Mouse (Mus musculus) cerebellum, adult 18-20 months (tissue): ENCODE data around the gene Mdm2.
"Not testable (repeated sequence)": the region's sequence is repeated elsewhere in the genome, so short reads cannot be mapped to it uniquely, and the experiment has no call there.

Experiments used
- DNase-seq, 2 experiments: peaks; one replicate each; pipeline ENCODE4 v3.0.0; 2021

Mdm2 gene

DNA sequence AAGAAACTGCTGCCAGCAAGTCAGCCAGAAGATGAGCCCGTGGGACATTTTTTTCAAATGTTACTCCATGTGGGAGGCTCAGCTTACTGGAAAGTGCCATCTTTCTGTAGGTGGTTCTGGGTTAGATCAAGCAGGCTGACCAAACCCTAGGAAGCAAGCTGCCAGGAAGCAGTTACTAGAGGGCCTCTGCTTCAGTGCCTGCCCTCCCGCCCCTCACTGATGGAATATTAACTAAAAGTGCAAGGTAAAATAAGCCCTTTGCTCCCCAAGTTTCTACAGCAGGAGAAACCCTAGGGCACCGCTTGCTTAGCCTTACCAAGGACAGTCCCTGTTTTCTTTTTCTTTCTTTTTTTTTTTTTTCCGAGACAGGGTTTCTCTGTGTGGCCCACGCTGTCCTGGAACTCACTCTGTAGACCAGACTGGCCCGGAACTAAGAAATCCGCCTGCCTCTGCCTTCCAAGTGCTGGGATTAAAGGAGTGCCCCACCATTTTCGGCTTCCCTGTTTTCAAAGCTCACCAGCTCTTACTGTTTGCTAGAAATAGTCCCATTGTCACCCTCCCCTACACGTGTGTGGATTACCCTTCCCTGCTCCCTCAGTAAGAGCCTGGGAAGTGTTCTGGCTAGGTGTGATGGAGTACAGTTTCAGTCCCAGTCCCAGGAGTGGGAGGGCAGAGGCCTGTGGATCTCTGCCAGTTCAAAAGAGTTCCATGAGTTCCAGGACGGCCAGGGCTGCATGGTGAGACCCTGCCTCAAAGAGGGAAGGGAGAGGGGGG, 37.9 kb upstream of the Mdm2 start:
- no peak for DNase-seq

DNA sequence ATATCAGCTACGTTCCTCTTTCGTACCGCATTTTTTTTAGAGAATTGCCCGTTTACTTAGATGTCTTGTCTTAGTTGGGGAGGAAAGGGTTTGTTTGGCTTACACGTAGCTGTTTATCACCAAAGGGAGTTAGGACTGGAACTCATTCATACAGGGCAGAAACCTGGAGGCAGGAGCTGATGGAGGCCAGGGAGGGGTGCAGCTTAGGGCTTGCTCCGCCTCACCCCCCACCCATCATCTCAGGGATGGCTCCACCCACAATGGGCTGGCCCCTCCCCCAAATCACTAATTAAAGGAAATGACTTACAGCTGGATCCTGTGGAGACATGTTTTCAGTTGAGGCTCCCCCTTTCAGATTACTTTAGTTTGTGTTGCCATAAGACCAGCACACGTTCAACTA, 37.2 kb upstream of the Mdm2 start:
- no peak for DNase-seq

DNA sequence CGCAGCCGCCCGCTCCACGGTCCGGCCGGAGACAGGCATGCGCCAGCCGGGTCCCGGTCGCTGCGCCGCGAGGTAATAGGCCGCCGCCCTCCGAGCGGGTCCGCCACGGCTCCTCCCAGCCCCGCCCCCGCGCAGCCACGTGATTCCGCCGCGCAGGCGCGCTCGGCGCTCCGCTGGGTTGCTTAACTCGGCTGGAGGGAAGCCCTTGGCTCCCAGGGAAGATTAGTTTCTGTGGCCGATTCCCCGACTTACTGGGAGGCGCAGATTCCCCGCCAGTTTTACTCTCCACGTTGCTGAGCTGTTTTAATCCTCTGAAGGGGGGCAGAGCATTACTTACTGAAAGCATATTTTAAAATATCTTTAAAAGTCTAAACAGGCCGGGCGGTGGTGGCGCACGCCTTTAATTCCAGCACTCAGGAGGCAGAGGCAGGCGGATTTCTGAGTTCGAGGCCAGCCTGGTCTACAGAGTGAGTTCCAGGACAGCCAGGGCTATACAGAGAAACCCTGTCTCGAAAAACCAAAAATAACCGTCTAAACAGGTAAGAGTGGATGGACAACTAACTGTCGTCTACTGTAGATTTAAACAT, 35.8 kb upstream of the Mdm2 start, which contains the start of gene Slc35e3:
Gene Slc35e3, minus strand, starts transcription at position 69 of the 587 bp plus-strand sequence.
- peak; percentile 96 to 97 for DNase-seq

DNA sequence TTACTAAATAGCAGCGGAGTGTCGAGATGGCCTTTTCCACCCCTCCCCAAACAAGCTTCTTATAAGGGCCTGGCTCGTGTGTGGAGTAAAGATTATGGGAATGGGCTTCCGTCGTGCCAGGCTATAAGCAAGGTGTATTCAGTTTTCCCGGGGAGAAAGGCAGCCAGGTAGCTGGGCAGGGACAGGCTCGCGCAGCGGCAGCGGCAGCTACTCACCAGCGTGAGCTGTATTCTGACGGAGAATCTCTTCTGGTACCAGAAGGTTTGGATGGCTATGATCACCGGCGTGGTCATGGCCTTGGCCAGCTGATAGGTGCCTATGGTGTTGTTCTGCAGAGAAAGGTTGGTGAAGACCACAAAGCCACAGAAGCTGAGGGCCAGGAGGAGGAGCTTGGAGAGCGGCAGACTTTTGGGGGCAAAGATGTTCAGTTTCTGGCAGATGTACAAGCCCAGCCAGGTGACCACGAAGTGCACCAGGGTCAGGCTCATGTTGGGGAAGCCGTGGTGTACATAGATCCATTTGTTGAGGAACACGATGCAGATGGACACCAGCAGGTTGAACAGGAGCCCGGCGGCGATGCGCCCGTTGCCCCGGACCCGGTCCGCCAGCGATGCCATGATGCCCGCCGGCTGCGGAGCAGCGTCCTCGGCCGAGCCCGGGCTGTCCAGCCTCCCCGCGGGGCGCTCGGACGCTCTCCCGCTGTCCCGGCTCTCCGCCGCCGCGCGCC, 35.2 kb upstream of the Mdm2 start:
- peak; percentile 31 to 50 for DNase-seq

DNA sequence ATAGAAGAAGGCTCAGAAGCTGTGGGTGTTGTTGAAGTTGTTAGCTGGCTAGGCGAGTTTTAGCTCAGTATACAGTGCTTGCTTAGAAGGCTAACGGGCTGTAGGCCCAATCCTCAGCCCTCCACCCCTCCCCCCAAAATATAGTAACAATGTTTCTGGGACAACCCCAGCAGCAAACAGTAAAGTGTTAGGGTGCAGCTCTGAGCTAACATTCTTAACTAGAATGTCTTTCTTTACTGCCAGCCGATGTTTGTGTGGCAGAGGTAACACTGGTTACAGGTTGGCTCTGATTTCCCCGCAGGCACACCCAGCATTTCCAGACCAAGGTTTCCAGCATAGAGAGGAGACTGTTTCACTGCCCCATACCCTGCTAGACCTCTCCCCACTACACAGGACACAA, 33.4 kb upstream of the Mdm2 start:
- no peak for DNase-seq

DNA sequence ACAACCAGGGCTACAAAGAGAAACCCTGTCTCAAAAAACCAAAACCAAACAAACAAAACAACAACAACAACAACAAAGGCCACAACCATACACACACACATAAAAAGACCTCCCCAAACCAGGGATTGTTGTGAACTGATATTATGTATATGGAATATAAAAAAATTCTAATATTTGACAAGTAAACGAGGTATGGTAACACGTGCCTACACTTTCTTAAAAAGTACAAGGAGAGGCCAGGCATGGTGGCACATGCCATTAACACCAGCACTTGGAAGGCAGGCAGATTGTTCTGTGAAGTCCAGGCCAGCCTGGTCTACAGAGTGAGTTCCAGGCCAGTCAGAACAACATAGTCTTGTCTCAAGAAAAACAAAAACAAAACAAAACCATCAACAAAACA, 32.6 kb upstream of the Mdm2 start:
- no peak for DNase-seq

DNA sequence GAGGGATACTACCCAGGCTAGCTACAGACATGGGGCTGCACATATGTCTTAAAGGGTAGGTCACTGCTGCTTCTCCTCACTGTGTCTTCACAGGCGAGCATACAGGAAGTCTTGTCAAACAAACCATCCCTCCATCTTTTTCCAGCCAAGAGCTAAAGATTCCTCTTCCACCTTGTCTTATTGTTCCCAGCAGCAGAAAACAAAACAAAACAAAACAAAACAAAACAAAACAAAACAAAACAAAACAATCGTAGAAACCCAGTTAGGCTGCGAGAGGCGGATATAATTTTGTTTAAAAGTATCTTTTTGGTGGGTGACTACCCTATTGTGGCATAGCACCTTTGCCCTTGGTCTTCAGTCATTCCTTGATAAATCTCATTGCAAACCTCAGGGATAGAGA, 32.1 kb upstream of the Mdm2 start:
- no peak for DNase-seq

DNA sequence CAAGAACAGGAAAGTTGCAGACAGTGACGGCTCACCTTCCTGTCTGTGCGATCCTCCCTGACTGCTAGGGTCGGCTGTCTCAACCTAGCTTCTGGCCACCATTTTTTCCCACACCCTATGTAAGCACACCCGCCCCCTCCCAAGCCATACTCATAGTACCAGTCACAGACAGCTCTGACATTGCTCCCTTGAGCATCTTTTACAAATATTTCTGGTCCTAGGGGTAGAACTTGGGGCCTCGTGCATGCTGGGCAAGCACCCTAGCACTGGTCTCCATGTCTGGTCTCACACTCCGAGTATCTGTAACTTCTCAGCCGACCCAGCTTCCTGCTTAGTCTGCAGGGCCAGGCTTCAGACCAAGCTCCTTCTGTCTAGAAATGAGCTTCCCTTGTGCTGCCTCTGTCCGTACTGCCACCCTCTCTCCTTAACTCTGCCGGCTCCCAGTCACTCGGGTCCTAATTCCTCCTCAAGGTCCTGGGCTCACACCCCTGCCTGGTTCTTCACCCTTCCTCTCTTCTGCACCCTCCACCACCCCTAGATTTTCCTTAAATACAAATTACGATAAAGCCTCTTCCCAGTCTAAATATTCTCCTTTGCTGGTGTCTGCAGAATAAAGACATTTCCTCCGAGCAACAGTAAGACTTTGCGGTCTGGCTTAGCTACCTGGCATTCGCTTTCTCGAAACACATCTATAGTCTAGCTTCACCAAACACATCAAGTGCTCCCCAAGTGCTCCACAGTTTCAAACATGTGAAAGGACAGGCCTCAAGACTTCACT, 31.3 kb upstream of the Mdm2 start:
- DNase-seq = no peak

DNA sequence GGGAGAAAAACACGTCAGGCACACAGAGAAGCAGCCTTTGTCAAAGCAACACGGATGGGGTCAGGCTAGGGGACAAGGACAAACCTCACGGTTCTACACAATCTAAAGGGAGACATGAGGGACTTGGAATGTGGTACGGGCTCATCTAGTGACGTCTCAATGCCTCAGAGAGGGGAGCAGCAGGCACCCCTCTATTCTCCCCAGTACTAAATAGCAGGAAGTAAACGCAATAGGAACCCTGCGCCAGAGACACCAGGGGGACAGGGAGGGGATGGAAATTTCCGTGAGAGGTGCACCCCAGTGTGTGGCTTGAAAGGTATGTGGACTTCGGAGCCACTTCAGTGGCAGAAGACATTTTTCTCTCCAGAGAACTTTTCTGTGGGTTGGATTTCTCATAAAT, 30.4 kb upstream of the Mdm2 start:
- DNase-seq = no peak

DNA sequence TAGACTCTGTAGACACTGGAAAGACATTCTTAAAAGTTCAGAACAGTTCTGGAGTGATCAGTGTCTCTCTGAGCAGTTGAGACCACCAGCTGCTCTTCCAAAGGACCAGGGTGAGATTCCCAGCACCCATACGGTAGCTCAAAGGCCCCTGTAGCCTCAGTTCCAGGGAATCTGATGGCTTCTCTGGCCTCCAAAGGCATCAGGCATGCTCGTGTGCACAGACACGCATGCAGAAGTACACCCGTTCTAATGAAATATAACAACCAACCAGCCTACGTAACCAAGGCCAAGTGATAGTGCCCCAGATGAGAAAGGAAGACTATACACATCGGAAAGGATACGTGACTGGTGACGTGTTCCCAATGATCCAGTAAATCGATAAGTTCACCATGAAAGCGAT, 29.6 kb upstream of the Mdm2 start:
- no peak for DNase-seq

DNA sequence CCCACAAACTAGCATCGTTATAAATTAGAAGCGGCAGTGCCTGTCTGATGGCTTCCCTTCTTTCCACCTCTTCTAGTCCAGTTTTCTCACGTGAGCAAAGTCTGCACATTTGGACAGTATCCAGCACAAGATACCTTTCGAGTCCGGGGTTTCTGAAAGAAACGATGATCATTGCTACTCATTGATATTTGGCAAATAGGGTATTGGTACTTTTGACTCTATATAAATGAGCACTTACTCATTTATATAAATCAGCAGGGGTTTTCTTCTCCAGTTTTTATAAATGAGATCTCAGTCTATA, 29.0 kb upstream of the Mdm2 start:
- no peak for DNase-seq

DNA sequence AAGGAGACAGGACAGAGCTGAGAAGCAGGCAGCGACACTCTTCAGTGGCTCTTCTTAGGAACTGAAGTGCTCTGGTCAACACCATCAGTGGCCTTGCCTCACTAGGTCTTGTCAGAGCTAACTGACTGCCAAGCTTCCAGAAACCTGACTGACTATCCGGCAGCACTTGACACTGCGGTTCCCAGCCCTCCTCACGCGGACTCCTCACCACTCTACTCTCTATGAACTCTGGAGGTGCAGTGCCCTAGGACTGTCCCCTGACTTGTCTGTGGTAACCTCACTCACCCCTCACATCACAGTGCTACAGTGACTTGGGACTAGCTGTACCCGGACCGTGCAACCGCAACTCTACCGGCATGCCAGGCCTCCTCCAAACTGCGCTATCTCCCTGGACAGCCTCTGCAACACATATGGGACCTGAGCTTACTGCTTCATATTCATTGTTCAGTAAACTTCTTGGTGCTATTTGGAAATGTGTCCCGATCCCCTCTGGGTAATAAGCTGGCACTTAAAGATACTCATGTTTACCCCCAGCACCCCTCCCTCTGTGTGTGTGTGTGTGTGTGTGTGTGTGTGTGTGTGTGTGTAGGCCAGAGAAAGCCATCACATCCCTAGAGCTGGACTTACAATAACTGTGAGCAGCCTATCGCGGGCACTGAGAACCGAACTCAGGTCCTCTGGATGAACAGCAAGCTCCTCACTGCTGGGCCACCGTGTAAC, 28.5 kb upstream of the Mdm2 start:
- no peak for DNase-seq

DNA sequence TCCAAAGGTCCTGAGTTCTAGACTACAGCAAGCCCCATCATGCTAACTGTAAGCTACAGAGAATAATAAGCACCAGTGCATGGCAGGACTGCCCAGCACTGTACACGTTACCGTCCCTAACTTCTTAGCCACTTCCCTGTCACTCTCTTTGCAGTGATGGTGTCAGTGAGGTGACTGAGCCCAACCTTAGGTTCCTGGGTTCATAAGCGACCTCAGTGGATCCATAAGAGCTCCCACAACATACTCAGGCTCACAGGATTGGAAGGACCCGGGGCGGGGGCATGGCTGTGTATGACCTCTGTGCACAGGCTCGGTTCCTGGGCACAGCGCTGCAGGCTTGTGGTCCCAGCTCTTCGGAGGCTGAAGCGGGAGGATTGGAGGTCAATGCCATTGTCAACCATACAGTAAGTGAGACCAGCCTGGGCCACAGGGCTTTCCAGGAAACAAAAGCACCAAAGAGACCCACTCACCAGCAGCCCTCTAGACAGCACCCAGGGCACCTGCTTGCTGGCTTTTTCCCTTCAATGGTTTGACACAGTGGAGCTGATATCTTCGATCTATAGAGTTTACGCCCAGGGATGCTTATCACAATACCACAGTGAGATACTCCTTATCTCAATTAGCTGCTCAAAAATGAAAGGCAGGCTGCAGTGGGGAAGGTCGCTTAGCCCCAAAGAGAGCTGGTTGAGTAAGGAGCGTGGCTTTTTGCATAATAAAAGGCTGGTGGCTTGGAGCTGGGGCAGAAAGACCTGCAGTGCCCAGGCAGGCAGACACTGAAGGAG, 27.8 kb upstream of the Mdm2 start:
- no peak for DNase-seq

DNA sequence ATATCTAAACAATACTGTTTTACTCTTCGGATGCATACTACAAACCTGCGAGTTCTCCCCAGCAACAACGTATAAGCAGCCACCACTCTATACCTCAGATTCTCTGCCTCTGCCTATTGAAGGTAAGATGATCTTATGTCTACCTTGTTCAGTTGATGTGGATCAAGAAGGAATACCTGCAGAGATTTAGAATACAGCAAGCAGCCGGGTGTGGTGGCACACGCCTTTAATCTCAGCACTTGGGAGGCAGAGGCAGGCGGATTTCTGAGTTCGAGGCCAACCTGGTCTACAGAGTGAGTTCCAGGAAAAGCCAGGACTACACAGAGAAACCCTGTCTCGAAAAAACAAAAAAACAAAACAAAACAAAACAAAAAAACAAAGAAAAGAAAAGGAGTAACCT, 26.9 kb upstream of the Mdm2 start:
- not testable (repeated sequence) for DNase-seq

DNA sequence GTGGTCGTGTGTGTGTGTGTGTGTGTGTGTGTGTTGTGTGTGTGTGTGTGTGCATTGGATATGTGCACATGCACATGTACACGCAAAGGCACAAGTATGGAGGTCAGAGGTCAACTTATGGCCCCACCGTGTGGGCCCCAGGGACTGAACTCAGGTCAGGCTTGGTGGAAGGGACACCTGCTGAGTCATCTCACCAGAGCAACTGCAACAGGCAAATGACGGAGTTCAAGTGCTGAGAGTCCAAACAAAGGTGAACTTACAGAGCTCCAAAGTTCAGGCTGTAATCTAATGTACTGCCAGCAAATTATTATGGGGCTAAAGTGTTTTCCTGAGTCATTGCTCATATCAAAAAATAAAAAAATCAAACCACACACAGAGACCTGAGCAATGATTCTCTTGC, 26.5 kb upstream of the Mdm2 start:
- DNase-seq = no peak

DNA sequence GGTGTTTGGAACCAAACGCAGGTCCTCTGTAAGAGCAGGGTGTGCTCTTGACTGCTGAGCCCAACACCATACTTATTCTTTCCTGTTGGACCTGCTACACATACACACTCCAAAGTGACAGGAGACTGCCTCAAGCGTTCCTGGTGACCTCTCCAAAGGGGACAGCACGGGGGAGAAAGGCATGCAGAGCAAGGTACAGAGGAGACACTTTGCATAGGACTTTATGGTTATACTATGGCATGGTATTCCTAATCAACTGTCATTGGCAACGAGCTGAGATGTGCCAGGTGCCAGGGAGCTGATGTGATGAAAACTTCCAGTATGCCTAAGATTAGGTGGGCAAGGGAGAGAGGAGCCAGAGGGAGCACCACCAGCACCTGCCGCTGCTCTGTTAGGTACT, 26.0 kb upstream of the Mdm2 start:
- no peak for DNase-seq

DNA sequence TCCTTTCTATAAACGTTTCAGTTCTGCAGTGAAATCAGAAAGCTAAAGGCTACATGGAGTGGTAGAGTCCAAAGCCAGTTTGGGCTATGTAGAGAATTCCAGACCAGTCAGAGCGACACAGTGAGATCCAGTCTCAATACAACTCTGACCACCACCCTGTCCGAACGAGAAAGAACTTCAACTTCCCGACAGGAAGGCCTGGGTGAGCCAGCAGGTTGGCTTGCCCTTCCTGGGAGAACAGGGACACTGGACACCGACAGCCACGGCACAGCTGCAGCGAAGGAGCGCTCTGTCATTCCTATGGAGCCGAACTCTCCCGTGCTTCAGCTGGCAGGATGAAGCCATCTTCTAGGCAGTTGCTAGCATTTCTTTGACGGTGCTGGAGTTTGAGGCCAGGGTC, 24.8 kb upstream of the Mdm2 start:
- not testable (repeated sequence) for DNase-seq

DNA sequence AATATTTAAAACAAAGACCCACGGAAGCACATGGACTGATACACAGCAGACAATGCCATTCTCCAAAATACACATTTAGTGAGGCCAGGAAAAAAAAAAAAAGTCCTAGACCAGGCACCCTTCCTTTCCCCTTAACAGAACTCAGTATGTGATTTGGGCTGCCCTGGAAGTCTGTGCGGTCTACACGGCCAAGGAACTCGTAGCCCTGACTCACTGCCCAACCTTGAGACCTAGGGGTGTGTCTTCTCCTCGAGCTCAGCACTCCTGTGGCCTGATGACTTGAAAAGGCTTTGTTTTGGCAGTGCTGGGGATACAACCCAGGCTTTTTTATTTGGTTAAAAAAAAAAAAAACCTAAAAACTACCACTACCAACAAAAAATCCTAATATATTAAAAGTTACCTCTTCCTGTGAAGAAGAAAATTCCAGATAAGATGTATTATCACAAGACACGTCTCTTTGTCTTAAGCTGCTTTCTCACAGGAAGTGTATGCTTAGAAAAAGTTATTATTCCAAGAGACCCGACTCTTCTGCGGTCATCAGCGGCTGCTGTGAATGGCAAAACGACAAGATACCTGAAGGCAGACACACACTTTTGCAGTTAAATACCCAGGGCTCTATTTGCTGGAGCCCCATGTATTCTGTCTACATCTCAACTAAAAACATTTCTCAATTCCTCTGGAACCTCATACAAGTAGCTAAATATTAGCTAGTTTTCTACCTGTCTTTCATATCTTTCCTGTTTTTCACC, 23.7 kb upstream of the Mdm2 start:
- DNase-seq = not testable (repeated sequence)

DNA sequence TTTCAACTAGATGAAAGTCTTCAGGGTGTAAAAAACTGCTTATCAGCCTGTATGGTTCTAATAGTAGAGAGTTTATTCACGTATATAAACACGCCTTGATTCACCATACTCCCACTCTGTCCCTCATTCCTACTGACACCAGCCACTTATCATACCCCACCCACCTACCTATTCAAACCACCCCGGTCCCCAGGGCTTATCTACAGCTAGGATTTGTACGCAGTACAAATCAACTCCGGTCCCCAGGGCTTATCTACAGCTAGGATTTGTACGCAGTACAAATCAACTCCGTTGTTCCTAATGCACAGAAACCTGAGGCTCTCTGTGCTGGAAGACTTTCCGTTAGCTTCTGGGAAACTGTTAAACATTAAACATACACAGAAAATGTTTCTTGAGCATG, 23.1 kb upstream of the Mdm2 start:
- not testable (repeated sequence) for DNase-seq

DNA sequence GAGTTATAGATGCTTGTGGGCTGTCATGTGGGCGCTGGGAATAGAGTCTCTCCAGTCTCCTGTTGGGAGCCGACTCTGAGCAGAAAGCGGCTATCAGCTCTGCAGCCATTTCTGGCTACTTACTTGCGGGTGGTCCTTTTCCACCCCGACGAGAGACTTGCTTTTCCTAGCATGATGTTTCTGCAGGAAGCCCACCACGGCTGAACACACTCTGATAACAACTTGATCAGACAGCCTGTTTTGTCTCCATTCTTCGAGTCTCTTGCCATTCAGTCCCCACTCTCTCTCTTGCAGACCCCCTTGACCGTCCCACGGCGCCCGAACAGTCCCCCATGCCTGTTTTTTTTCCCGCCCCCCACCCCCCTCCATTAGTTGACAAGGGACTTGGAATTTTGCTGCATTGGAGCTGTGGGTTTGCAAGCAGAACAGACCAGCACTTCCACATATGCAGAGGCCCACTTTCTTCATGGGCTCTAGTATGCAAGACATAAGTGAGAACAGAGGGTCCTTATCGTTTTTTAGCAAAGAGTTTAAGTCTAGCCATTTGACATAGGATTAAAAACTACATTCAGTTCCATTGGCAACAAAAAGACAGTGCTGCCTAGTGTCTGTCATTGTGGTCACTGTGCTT, 22.5 kb upstream of the Mdm2 start:
- no peak for DNase-seq

DNA sequence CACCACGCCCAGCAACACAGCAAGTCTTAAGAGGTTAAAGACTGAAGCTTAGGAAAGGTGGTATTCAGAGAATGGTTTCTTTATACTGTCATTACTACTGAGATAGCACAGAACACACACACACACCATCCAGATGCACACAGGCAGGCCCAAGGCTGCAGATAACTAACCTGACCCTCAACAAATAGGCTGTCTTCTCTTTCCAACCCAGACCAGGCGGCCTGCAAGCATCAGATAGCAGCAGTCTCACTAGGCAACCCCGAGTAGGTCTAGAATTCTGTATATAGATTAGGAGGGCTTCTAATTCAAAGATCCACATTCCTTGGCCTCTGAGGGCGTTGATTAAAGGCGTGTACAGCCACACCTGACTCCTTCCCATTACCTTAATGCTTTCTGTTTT, 21.6 kb upstream of the Mdm2 start:
- no peak for DNase-seq
